Mouse (Mus musculus): Measurements from ENCODE around the gene Dmrta1. TPM values are rescaled to one million over a fixed set of nuclear protein-coding genes. Genes with fewer than 3 reads are reported as not detected.

Dmrta1 gene
- 0.03 and 0.05 TPM in 2 replicates for polyA plus RNA-seq (2012; rRNA removed)

DNA sequence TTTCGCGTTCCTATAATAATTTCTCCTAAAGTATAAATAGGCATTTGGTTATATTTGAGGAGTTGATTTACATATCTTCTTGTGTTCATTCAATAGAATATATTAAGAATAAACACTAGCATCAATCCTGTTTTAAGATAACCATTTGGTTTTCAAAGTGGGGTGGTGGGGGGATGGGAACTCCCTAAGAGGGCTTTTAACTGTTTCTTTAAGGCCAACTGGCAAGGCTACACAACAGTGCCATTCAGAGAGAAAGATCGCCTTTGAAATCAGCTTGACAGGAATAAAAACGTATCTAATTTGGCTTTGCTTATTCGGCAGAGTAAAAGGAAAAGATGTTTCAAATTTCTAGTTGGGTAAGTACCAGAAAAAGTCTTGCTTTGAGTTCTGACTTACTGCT lies at the start of gene Dmrta1:
Gene Dmrta1 (plus strand): TSS at position 242 of the 400 bp plus-strand sequence.
- H3K27ac ChIP-seq (ENCODE audit: insufficient read depth, low read depth, low read length) = no peak within 1 kb of the TSS
- H3K36me3 ChIP-seq (ENCODE audit: control insufficient read depth, insufficient read depth, low read length) = no peaks in the 10 kb centered on the region
- no peak for TF ChIP-seq POLR2A (IDR thresholded peaks at IDR 0.05; ENCODE audit: low read depth, low read length)
- no peak for TF ChIP-seq CTCF (conservative IDR thresholded peaks at IDR 0.05; ENCODE audit: insufficient read depth, insufficient read length, low read depth, low read length)
- no peaks in the 10 kb centered on the region for H3K27me3 ChIP-seq (replicated peaks; ENCODE audit: control insufficient read depth, insufficient read depth, low read length)
- DNase-seq = no peak
- H3K4me1 ChIP-seq (ENCODE audit: control insufficient read depth, insufficient read depth, low read length) = no peaks in the 10 kb centered on the region
- no peak within 1 kb of the TSS for H3K4me3 ChIP-seq (ENCODE audit: insufficient read depth, low read depth, low read length)
- WGBS = 48% methylated on average over 5 of the region's 5 CpGs

DNA sequence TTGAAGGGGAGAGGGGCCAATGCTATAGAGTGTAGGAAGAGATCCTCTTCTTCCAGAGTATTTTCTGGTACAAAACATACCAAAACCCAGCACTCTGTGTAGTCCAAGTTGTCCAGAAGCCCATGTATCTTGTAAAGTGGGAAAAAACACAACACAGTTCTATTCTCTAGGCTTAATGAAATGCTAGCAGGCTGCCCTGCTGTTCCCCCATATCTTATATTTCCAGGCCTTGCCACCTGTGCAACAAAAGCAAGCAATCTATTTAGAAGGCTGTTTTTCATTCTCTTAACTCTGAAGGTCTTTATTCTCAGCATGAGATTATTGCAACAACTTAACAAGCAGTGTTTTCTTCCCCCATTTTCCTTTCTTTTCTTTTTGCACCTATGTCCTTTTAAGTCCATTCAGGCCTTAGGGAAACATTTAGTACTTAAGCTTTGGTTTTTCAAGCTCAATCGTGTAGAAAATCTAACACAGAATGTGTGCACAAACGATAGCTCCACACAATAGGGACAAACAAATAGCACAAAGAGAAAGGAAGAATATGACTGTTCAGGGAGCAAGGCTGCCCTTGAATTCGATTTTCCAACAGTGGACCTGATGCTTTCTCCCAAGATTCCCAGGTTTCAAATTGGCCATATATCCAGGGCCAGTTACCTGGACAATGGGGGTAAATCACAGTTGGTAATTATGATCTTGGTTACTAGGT lies 48.7 kb upstream of the Dmrta1 start:
- TF ChIP-seq POLR2A (IDR thresholded peaks at IDR 0.05; ENCODE audit: low read depth, low read length) (no peak), CTCF (conservative IDR thresholded peaks at IDR 0.05; ENCODE audit: insufficient read depth, insufficient read length, low read depth, low read length) (no peak)
- WGBS = 74% methylated on average over 3 of the region's 3 CpGs

DNA sequence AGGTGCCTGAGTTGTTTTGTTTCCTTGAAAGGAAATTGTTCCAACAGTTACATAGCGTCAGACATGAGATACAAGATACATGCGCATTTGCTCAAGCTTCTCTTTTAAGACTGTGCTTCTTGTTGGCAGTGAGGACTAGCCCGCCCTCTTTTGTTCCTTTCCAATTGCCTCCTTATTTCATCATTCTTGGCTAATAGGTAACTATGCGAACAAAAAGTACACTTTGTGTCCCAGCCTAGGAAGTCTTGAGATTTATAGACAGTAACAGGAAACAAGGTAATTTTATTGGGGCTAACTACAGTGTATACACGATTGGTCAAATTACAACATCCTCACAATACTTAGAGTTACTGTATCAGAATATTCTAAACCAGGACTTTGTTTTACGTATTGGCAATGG lies 47.7 kb upstream of the Dmrta1 start:
- WGBS = 61% methylated on average over 6 of the region's 6 CpGs
- Histone ChIP-seq H3K27me3 (replicated peaks; ENCODE audit: control insufficient read depth, insufficient read depth, low read length) (no peaks in the 10 kb centered on the region), H3K36me3 (ENCODE audit: control insufficient read depth, insufficient read depth, low read length) (no peaks in the 10 kb centered on the region), H3K4me3 (ENCODE audit: insufficient read depth, low read depth, low read length) (no peak overlapping the region), H3K4me1 (ENCODE audit: control insufficient read depth, insufficient read depth, low read length) (no peaks in the 10 kb centered on the region), H3K27ac (ENCODE audit: insufficient read depth, low read depth, low read length) (no peak overlapping the region)
- DNase-seq = no peak
- TF ChIP-seq CTCF (conservative IDR thresholded peaks at IDR 0.05; ENCODE audit: insufficient read depth, insufficient read length, low read depth, low read length) (no peak), POLR2A (IDR thresholded peaks at IDR 0.05; ENCODE audit: low read depth, low read length) (no peak)

More for the DNA sequence above, 48.7 kb upstream of the Dmrta1 start:
- H3K4me3 ChIP-seq (ENCODE audit: insufficient read depth, low read depth, low read length) = no peak overlapping the region
- H3K27ac ChIP-seq (ENCODE audit: insufficient read depth, low read depth, low read length) = no peak overlapping the region
- H3K4me1 ChIP-seq (ENCODE audit: control insufficient read depth, insufficient read depth, low read length) = no peaks in the 10 kb centered on the region
- DNase-seq = no peak
- no peaks in the 10 kb centered on the region for H3K27me3 ChIP-seq (replicated peaks; ENCODE audit: control insufficient read depth, insufficient read depth, low read length)
- no peaks in the 10 kb centered on the region for H3K36me3 ChIP-seq (ENCODE audit: control insufficient read depth, insufficient read depth, low read length)

DNA sequence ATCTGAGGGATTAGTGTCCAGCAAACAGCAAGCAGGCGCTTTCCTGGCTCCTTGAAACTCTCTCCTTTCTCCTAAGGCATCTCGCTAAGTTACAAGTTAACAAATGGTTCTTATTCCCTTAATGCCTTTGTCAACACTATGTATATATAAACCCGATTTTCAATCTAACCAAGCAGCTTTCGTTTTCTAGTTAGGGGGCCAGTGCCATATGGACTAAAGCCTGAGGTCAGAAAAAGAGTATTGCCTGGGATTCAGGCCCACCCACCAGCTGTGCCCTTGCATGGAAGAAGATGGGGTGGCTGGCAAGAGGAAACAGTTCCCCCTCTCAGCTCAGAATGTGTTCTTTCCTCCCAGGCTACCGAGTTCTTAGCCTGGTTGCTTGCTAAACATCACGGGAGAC lies 40.6 kb upstream of the Dmrta1 start:
- TF ChIP-seq POLR2A (IDR thresholded peaks at IDR 0.05; ENCODE audit: low read depth, low read length) (no peak), CTCF (conservative IDR thresholded peaks at IDR 0.05; ENCODE audit: insufficient read depth, insufficient read length, low read depth, low read length) (no peak)
- no peaks in the 10 kb centered on the region for H3K36me3 ChIP-seq (ENCODE audit: control insufficient read depth, insufficient read depth, low read length)
- no peak for DNase-seq
- H3K27ac ChIP-seq (ENCODE audit: insufficient read depth, low read depth, low read length) = no peak overlapping the region
- no peaks in the 10 kb centered on the region for H3K27me3 ChIP-seq (replicated peaks; ENCODE audit: control insufficient read depth, insufficient read depth, low read length)
- 47% methylated on average over 6 of the region's 6 CpGs for WGBS
- H3K4me1 ChIP-seq (ENCODE audit: control insufficient read depth, insufficient read depth, low read length) = no peaks in the 10 kb centered on the region
- no peak overlapping the region for H3K4me3 ChIP-seq (ENCODE audit: insufficient read depth, low read depth, low read length)

DNA sequence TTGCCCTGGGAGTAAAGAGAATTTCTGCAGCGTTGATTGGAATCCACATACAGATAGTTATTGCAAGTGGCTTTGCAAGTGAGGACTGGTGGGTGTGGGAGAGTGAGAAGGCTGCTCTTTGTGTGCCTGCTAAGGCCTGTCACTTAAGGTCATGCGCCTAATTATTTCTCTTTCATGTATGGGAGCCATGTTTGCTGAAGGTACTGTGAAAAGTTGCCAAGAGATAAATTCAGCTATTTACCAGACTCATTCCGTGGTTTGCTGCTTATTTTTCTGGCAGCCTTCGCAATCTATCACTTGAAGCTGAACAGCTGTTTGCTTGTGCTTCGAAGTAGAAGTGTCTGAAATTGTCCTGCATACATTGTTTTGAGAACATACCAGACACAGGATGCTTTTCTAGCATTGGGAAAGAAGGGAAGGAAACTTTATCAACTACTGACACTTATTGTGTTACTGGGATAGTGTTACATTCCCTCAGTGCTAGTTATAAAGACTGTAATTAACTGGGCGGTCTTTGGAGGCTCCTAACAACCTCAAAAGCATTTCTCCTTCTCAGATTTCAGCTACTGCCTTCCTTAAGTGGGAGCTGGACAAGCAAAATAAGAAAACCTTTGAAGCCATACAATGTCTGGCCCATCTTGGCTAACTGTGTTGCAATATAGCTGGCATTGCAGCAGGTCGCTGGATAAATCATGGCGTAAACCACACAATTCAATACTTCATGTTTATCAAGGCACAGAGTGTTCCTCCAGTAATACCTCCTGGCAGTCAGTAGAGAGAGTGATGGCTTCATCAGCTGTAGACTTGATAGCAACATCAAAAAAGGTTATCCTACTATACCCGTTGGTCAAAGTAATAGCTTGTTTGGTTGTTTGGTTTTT lies 34.8 kb upstream of the Dmrta1 start:
- no peak for TF ChIP-seq CTCF (conservative IDR thresholded peaks at IDR 0.05; ENCODE audit: insufficient read depth, insufficient read length, low read depth, low read length)
- no peak for TF ChIP-seq POLR2A (IDR thresholded peaks at IDR 0.05; ENCODE audit: low read depth, low read length)
- DNase-seq = no peak
- Histone ChIP-seq H3K27ac (ENCODE audit: insufficient read depth, low read depth, low read length) (no peak overlapping the region), H3K4me1 (ENCODE audit: control insufficient read depth, insufficient read depth, low read length) (no peaks in the 10 kb centered on the region), H3K4me3 (ENCODE audit: insufficient read depth, low read depth, low read length) (no peak overlapping the region), H3K27me3 (replicated peaks; ENCODE audit: control insufficient read depth, insufficient read depth, low read length) (no peaks in the 10 kb centered on the region), H3K36me3 (ENCODE audit: control insufficient read depth, insufficient read depth, low read length) (no peaks in the 10 kb centered on the region)
- WGBS = 33% methylated on average over 9 of the region's 9 CpGs

DNA sequence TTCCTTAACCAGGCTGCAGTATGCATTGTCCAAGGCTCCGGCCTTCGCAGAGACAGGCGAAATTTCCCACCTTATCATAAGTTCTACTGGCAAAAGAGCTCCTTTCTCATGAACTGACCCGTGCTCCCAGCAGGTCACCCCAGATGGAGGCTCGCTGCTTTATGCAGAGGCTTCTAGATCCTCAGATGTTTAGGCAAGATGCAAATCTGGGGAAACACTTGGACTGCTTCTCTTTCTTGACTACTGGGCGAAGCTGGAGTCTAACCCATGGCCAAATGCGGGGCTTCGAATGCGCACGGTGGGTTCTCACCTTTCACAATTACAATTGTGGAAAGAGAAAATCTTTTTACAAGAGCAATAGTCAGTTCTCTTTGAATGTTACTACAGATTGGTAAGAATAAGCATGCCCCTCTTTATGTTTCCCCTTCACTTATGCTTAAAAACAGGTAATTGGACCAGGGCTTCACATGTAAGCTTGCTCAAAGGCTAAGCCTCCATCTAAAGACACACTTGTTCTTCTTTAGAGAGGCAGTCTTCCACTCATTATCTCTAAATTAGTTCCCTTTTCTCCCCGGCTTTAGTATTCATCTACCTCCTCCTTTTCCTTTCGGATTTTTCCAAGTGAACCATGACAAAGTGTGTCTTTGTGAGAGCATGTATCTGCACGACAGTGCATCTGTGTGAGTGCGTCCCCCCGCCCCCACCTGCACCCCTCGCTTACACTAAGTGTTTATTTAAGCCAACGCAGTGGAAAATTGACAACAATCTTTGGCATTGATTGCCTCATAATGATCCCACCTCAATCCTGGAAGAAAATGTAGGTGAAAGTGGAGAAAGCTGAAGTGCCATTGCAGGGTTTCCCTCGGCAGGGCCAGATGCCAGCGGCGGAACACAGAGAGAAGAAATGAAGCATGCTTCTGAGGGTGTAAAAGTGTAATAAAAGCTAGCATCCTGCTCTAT lies 28.6 kb upstream of the Dmrta1 start:
- no peak for DNase-seq
- WGBS = 65% methylated on average over 20 of the region's 20 CpGs
- TF ChIP-seq CTCF (conservative IDR thresholded peaks at IDR 0.05; ENCODE audit: insufficient read depth, insufficient read length, low read depth, low read length) (no peak), POLR2A (IDR thresholded peaks at IDR 0.05; ENCODE audit: low read depth, low read length) (no peak)
- no peaks in the 10 kb centered on the region; the same call in 1 of the 2 replicates for H3K27me3 ChIP-seq (replicated peaks; ENCODE audit: control insufficient read depth, insufficient read depth, low read length)
- H3K36me3 ChIP-seq (ENCODE audit: control insufficient read depth, insufficient read depth, low read length) = no peaks in the 10 kb centered on the region
- H3K4me3 ChIP-seq (ENCODE audit: insufficient read depth, low read depth, low read length) = no peak overlapping the region
- no peaks in the 10 kb centered on the region for H3K4me1 ChIP-seq (ENCODE audit: control insufficient read depth, insufficient read depth, low read length)
- H3K27ac ChIP-seq (ENCODE audit: insufficient read depth, low read depth, low read length) = no peak overlapping the region

Measured in kidney, adult 2 months (tissue).